Mouse (Mus musculus): ENCODE results near the gene Tmem164.

The Tmem164 gene

GRCm38 (mm10) chrX:142688509-142688908, 7.3 kb downstream of the Tmem164 start:
- DNase-seq (ENCODE audit: low read depth, low spot score): no peak

GRCm38 (mm10) chrX:142693256-142693655, 12.1 kb downstream of the Tmem164 start:
- no peak for DNase-seq (ENCODE audit: low read depth, low spot score)

GRCm38 (mm10) chrX:142694338-142694737, 13.1 kb downstream of the Tmem164 start:
- no peak for DNase-seq (ENCODE audit: low read depth, low spot score)

- DNase-seq (ENCODE audit: low read depth, low spot score): no peak
Observed at GRCm38 (mm10) chrX:142694856-142695255, 13.7 kb downstream of the Tmem164 start.

- no peak for DNase-seq (ENCODE audit: low read depth, low spot score)
Observed at GRCm38 (mm10) chrX:142696789-142697188, 15.6 kb downstream of the Tmem164 start.

GRCm38 (mm10) chrX:142697545-142698204, 16.5 kb downstream of the Tmem164 start:
- DNase-seq (ENCODE audit: low read depth, low spot score): no peak

- no peak for DNase-seq (ENCODE audit: low read depth, low spot score)
Observed at GRCm38 (mm10) chrX:142698212-142698611, 17.0 kb downstream of the Tmem164 start.

GRCm38 (mm10) chrX:142702094-142702493, 20.9 kb downstream of the Tmem164 start:
- DNase-seq (ENCODE audit: low read depth, low spot score): no peak

GRCm38 (mm10) chrX:142702566-142702965, 21.4 kb downstream of the Tmem164 start:
- DNase-seq (ENCODE audit: low read depth, low spot score): no peak

GRCm38 (mm10) chrX:142703953-142704352, 22.7 kb downstream of the Tmem164 start:
- DNase-seq (ENCODE audit: low read depth, low spot score): no peak

GRCm38 (mm10) chrX:142708257-142708656, 27.1 kb downstream of the Tmem164 start:
- DNase-seq (ENCODE audit: low read depth, low spot score): no peak

- DNase-seq (ENCODE audit: low read depth, low spot score): no peak
Observed at GRCm38 (mm10) chrX:142716014-142716413, 34.8 kb downstream of the Tmem164 start.

GRCm38 (mm10) chrX:142717958-142718478, 36.8 kb downstream of the Tmem164 start:
- no peak for DNase-seq (ENCODE audit: low read depth, low spot score)

- no peak for DNase-seq (ENCODE audit: low read depth, low spot score)
Observed at GRCm38 (mm10) chrX:142718759-142719158, 37.6 kb downstream of the Tmem164 start.

- DNase-seq (ENCODE audit: low read depth, low spot score): no peak
Observed at GRCm38 (mm10) chrX:142721897-142722296, 40.7 kb downstream of the Tmem164 start.

- no peak for DNase-seq (ENCODE audit: low read depth, low spot score)
Observed at GRCm38 (mm10) chrX:142724203-142724602, 43.0 kb downstream of the Tmem164 start.

GRCm38 (mm10) chrX:142725571-142725970, 44.4 kb downstream of the Tmem164 start:
- no peak for DNase-seq (ENCODE audit: low read depth, low spot score)

GRCm38 (mm10) chrX:142726311-142726710, 45.1 kb downstream of the Tmem164 start:
- DNase-seq (ENCODE audit: low read depth, low spot score): no peak

- no peak for DNase-seq (ENCODE audit: low read depth, low spot score)
Observed at GRCm38 (mm10) chrX:142727847-142728246, 46.6 kb downstream of the Tmem164 start.

- no peak for DNase-seq (ENCODE audit: low read depth, low spot score)
Observed at GRCm38 (mm10) chrX:142729040-142729439, 47.8 kb downstream of the Tmem164 start.

- DNase-seq (ENCODE audit: low read depth, low spot score): no peak
Observed at GRCm38 (mm10) chrX:142729482-142729881, 48.3 kb downstream of the Tmem164 start.

- no peak for DNase-seq (ENCODE audit: low read depth, low spot score)
Observed at GRCm38 (mm10) chrX:142737099-142737498, 55.9 kb downstream of the Tmem164 start.

- peak; percentile 2 for DNase-seq (ENCODE audit: low read depth, low spot score)
Observed at GRCm38 (mm10) chrX:142737719-142738118, 56.5 kb downstream of the Tmem164 start.

- DNase-seq (ENCODE audit: low read depth, low spot score): peak; percentile 8
Observed at GRCm38 (mm10) chrX:142747428-142747827, 66.2 kb downstream of the Tmem164 start.
